Mouse (Mus musculus) thymus, adult 2 months (tissue): Measurements from ENCODE around the gene H2-Q10. TPM values are rescaled to one million over a fixed set of nuclear protein-coding genes. Genes with fewer than 3 reads are reported as not detected.

ENCODE experiments used
- DNase-seq: peaks from one replicate; pipeline ENCODE4 v3.0.0; 2021
- H3K27ac ChIP-seq: fragments of 200-500 bp; 2 replicates; pipeline ENCODE4 v1.5.1; 2012; ENCODE audit warnings: low read length, control low read depth; ENCODE audit not compliant: control insufficient read depth, insufficient read depth
- H3K27me3 ChIP-seq: fragments of 200-500 bp; 2 replicates; pipeline ENCODE4 v1.6.1; 2012; ENCODE audit warnings: mild to moderate bottlenecking, low read length, moderate library complexity, mixed read lengths; ENCODE audit not compliant: control insufficient read depth, insufficient read depth
- H3K36me3 ChIP-seq: fragments of 200-500 bp; 2 replicates; pipeline ENCODE4 v1.6.1; 2012; ENCODE audit warnings: mild to moderate bottlenecking, low read length, moderate library complexity; ENCODE audit not compliant: control insufficient read depth, insufficient read depth
- H3K4me1 ChIP-seq: fragments of 200-500 bp; replicated peaks from 2 replicates; pipeline ENCODE4 v1.6.1; 2012; ENCODE audit warnings: low read length; ENCODE audit not compliant: control insufficient read depth, insufficient read depth
- H3K4me3 ChIP-seq: fragments of 200-500 bp; 2 replicates; pipeline ENCODE4 v1.5.1; 2012; ENCODE audit warnings: mild to moderate bottlenecking, low read length, control low read depth, moderate library complexity; ENCODE audit not compliant: control insufficient read depth, insufficient read depth
- CTCF ChIP-seq: fragments of 200-500 bp; IDR thresholded peaks from 2 replicates; pipeline ENCODE4 v1.5.1; 2012; ENCODE audit warnings: mild to moderate bottlenecking, control low read depth, low read length, moderate library complexity, borderline replicate concordance; ENCODE audit not compliant: control insufficient read depth, poor library complexity, insufficient read depth; ENCODE audit errors: extremely low read depth
- POLR2A ChIP-seq: fragments of 200-500 bp; IDR thresholded peaks from 2 replicates; pipeline ENCODE4 v1.6.1; 2012; ENCODE audit warnings: mild to moderate bottlenecking, low read length, control low read depth, moderate library complexity; ENCODE audit not compliant: control insufficient read depth, poor library complexity, insufficient read depth; ENCODE audit errors: extremely low read depth
- WGBS: fragments of 180-500 bp; shearing (Covaris S2); methylation state at CpG from one replicate; pipeline ENCODE4 v1.1.7; 2018; 5-methylcytosine and 5-hydroxymethylcytosine counted together
- polyA plus RNA-seq: library from polyadenylated mRNA; depleted of rRNA; stranded (reverse); fragments of >200 nt; gene quantifications from 2 replicates; pipeline ENCODE4 v1.2.3, GENCODE M21; 2012

The H2-Q10 gene
- polyA plus RNA-seq, 1 experiment: 15.3 TPM

GRCm38 (mm10) chr17:35488041-35488440, 18.2 kb downstream of the H2-Q10 start:
- Histone ChIP-seq H3K27ac (no peak overlapping the region), H3K27me3 (no peaks in the 10 kb centered on the region; the same call in 1 of the 2 replicates), H3K36me3 (no peaks in the 10 kb centered on the region), H3K4me1 (no peaks in the 10 kb centered on the region), H3K4me3 (no peak overlapping the region)
- TF ChIP-seq CTCF: no peak
- no peak for DNase-seq
- 95% methylated on average over 2 of the region's 2 CpGs for WGBS

GRCm38 (mm10) chr17:35490320-35490719, 20.4 kb downstream of the H2-Q10 start:
- TF ChIP-seq POLR2A: no peak
- no peak for TF ChIP-seq CTCF
- 68% methylated on average over 5 of the region's 5 CpGs for WGBS
- H3K27me3 ChIP-seq: no peaks in the 10 kb centered on the region; the same call in 1 of the 2 replicates
- H3K4me3 ChIP-seq: no peak overlapping the region
- no peaks in the 10 kb centered on the region for H3K36me3 ChIP-seq
- H3K4me1 ChIP-seq: no peaks in the 10 kb centered on the region
- DNase-seq: no peak
- H3K27ac ChIP-seq: no peak overlapping the region

GRCm38 (mm10) chr17:35497124-35497523, 27.2 kb downstream of the H2-Q10 start:
- no peak for DNase-seq
- no peak overlapping the region for H3K4me3 ChIP-seq
- no peaks in the 10 kb centered on the region for H3K4me1 ChIP-seq
- no peak overlapping the region for H3K27ac ChIP-seq
- H3K27me3 ChIP-seq: no peaks in the 10 kb centered on the region; the same call in 1 of the 2 replicates
- WGBS: 94% methylated on average over 7 of the region's 7 CpGs
- no peaks in the 10 kb centered on the region for H3K36me3 ChIP-seq
- TF ChIP-seq POLR2A (no peak), CTCF (no peak)

- TF ChIP-seq POLR2A: no peak
- no peak for TF ChIP-seq CTCF
- Histone ChIP-seq H3K4me1 (no peaks in the 10 kb centered on the region), H3K27ac (no peak overlapping the region), H3K27me3 (peaks cover 4% of the 10 kb centered on the region), H3K4me3 (no peak overlapping the region), H3K36me3 (no peaks in the 10 kb centered on the region)
- no peak for DNase-seq
- WGBS: 24% methylated on average over 6 of the region's 6 CpGs
Measured at GRCm38 (mm10) chr17:35502226-35502625, 32.3 kb downstream of the H2-Q10 start.

- DNase-seq: no peak
- no peak for TF ChIP-seq POLR2A
- no peak for TF ChIP-seq CTCF
- Histone ChIP-seq H3K36me3 (no peaks in the 10 kb centered on the region), H3K4me3 (no peak overlapping the region), H3K4me1 (0 out of 2 replicates have a peak, but pooled peaks cover 3% of the 10 kb centered on the region), H3K27me3 (peaks cover 4% of the 10 kb centered on the region), H3K27ac (no peak overlapping the region)
- WGBS: 74% methylated on average over 5 of the region's 5 CpGs
Measured at GRCm38 (mm10) chr17:35502762-35503161, 32.9 kb downstream of the H2-Q10 start.

- Histone ChIP-seq H3K4me1 (0 out of 2 replicates have a peak, but pooled peaks cover 3% of the 10 kb centered on the region), H3K36me3 (no peaks in the 10 kb centered on the region), H3K4me3 (no peak overlapping the region), H3K27ac (no peak overlapping the region), H3K27me3 (peaks cover 4% of the 10 kb centered on the region)
- WGBS: 49% methylated on average over 5 of the region's 5 CpGs
- DNase-seq: no peak
- TF ChIP-seq POLR2A (no peak), CTCF (no peak)
Measured at GRCm38 (mm10) chr17:35503849-35504248, 34.0 kb downstream of the H2-Q10 start.

- no peak for TF ChIP-seq POLR2A
- WGBS: 50% methylated on average over 8 of the region's 8 CpGs
- H3K36me3 ChIP-seq: no peaks in the 10 kb centered on the region
- no peak for DNase-seq
- H3K4me1 ChIP-seq: peaks cover 3% of the 10 kb centered on the region; the same call in 1 of the 2 replicates
- H3K4me3 ChIP-seq: no peak overlapping the region
- no peak overlapping the region for H3K27ac ChIP-seq
- H3K27me3 ChIP-seq: peaks cover 4% of the 10 kb centered on the region; the same call in 1 of the 2 replicates
Measured at GRCm38 (mm10) chr17:35504628-35505481, 35.0 kb downstream of the H2-Q10 start.
